Mouse (Mus musculus): ENCODE results near the gene Thada. TPM values are rescaled to one million over a fixed set of nuclear protein-coding genes. Genes with fewer than 3 reads are reported as not detected.
"Not testable (repeated sequence)": the region's sequence is repeated elsewhere in the genome, so short reads cannot be mapped to it uniquely, and the experiment has no call there.

Thada gene
- total RNA-seq, 2 experiments from 2014 or later, result 5.3 to 6.1 TPM

DNA sequence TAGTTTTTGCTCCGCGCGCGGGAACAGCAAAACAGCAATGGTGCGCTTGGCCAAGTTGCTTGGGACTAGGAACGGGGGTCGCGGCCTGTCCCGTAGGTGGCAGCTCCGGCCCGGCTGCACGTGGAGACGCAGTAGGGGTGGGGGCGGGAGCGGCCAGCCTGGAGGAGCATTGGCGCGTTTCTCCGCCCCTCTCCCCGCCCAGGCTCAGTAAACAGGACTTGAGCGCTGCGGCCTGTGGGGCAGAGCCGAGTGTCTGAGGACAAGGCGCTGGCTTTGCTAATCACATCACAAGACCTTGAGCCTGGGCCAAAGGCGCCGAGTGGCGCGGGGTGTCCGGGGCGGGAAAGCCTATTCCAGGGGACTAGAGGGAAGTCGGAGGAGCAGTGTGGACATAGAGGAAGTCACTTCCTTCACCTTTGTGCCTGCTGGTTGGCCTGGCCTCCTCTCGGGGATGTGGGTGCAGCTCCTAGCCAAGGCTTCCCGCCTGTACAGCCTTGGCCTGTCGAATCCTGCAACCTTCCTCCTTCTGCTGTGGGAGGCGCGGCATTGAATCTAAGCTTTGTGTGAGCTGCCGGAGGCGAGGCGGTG is 277.5 kb downstream of the Thada start:
- peak; percentile 93 for DNase-seq (ENCODE audit: low spot score)

GRCm38 (mm10) chr17:84187727-84188373 is 278.2 kb downstream of the Thada start, which contains the start of gene Zfp36l2:
Zfp36l2 (minus strand) TSS chr17:84187947.
- DNase-seq (ENCODE audit: low spot score), result peak; percentile 92

- DNase-seq (ENCODE audit: low spot score), result not testable (repeated sequence)
Measured at GRCm38 (mm10) chr17:84187264-84187663, 278.7 kb downstream of the Thada start.

- peak; percentile 38 for DNase-seq (ENCODE audit: low spot score)
Measured at GRCm38 (mm10) chr17:84186451-84187202, 279.4 kb downstream of the Thada start.

GRCm38 (mm10) chr17:84185581-84186450 is 280.2 kb downstream of the Thada start:
- DNase-seq (ENCODE audit: low spot score), result no peak

- DNase-seq (ENCODE audit: low spot score), result no peak
Measured at GRCm38 (mm10) chr17:84185011-84185411, 281.0 kb downstream of the Thada start.

GRCm38 (mm10) chr17:84183291-84183781 is 282.7 kb downstream of the Thada start:
- DNase-seq (ENCODE audit: low spot score), result peak; percentile 87

DNA sequence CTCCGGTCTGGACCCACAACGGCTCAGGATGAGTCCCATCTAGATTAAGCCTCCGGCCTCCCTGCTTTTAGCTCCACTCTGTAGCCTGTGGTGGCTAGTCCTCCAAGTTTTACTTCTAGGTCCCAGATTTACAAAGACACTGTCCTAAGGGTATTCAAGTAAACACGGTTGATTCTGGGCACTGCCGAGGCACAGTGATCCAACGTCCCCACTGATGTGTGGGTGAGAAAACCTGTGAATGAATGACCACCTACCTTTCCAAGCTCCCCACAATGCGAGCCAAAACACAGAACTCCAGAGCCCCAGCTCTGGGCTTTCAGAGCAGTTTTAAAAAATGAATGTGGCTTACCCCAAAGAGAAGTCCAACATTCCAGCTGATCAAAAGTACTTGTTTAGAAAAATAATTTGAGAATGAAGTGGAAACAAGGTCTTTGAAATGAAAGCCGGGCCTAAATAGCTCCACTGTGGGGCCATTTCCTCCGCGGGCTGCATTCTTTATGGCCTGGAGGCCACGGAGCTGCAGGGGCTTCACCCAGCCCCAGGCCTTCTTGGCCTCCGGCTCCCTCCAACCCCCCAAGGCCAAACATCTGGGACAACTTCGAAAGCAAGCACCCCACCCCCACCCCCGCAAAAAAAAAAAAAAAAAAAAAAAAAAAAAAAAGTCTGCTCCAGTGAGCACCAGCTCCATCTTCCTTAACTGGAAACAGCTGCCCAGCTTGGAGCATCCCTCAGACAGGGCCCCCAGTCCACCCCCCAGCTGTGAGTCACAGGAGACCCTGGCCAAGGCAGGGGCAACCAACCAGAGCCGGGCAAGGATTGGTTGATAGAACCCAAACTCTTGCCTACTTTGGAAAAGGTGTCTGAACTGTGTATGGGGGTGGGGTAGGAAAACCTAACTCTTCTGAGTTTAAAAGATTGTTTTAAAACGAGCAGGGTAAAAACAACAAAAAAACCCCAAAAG is 283.4 kb downstream of the Thada start:
- DNase-seq (ENCODE audit: low spot score), result no peak

DNA sequence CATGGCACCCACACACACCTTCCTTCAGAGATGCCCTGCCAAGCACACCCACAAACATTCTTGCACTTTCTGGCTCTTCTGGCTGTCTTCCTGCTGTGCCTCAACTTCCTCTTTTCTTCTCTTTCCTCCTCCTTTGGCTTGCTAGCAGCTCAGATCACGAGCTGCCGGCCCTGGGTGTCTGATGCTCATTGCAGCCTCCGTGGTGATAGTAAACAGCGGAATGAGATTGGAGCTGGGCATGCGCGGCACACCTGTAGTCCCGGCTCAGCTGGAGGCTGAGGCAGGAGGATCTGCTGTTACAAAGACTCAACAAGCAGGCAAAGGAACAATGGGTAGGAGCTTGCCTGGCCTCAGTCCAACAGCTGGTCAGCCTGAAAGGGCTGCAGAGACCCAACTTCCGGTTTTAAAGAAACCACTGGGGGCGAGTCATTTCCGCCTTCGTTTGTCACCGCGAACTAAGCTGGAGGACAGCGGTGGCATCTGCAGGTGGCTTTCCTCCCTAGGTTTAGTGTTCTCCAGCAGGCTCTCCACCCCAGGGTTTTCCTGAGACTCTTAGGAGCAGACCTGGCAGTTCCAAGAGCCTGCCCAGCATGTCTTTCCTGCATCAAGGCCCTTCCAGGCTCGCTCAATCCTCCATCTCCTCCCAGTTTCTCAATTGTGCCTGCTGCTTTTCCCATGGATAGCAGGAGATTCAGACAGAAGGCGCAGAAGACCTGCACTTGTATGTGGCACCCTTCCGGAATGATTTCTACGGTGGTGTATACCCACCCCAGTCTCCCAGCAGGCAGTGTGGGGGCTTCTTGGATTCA is 284.3 kb downstream of the Thada start:
- DNase-seq (ENCODE audit: low spot score), result no peak

DNA sequence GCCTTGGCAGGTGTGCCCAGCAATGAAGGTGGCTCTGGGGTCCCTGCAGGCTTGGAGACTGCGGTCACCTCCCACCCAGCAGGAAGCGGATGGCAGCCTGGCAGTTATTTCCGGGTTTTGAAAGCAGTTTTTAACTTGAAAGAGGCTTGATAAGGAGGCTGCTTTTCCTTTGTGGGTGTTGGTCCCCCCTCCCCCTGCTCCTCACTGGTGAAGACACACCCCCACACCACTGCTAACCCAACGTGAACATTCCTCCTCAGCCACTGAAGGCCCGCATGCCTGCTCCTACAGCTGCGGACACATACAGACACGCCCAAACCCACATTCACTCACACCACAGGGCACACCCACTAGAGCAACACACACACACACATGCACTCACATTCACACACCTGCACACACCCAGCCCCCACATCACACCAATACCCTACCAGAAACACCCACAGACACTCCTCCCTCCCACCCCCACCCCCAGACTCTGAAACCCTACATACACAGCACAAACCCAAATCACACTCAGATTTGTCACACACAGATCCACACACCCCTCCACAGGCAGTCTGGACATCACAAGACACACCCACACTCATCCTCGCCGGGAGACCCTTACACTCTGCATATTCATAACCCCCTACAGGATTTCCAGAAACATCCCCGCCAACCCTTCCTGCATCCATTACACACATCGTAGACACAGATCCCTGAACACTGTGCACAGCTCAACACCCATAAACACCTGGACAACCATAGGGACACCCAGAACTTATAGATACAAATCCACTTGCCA is 285.1 kb downstream of the Thada start:
- no peak for DNase-seq (ENCODE audit: low spot score)

DNA sequence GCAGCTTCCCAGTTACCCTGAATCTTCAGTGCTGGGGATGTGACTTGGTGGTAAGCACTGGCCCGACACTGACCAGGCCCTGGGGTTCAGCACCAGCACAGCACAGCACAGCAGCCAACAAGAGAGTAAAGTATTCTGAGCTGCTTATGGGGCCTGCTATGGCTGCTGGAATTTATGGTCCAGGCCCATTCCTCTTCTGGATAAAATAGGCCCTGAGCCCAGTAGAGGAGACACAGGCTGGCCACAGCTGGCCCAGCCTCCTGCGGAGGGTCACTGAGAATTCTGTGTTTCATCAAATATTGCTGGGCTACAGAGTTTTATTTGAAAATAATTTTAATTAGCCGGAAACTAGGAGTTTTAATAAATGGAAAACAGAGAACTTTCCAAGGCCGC is 286.0 kb downstream of the Thada start:
- no peak for DNase-seq (ENCODE audit: low spot score)

- DNase-seq (ENCODE audit: low spot score), result no peak
Measured at GRCm38 (mm10) chr17:84179026-84179972, 286.7 kb downstream of the Thada start.

DNA sequence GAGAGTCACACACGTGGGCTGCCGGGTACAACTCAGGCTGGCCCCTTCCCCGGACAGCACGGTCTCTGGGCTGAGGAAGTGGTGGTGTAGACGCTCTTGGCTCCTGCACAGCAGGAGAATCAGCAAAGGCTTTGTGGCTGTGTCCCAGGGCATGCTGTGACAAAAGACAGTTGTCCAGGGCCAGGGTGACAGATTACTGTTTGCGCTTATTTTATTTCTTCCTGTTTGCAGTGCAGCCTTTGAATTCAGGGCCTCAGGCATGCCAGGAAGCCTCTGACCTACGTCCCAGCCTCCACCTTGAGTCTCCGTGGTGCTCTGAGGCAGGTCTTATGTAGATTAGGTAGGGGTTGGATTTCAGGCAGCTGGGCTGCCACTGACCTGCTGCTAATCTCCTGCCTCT is 288.5 kb downstream of the Thada start:
- no peak for DNase-seq (ENCODE audit: low spot score)

- DNase-seq (ENCODE audit: low spot score), result no peak
Measured at GRCm38 (mm10) chr17:84176446-84176845, 289.6 kb downstream of the Thada start.

GRCm38 (mm10) chr17:84175196-84175595 is 290.8 kb downstream of the Thada start:
- no peak for DNase-seq (ENCODE audit: low spot score)

DNA sequence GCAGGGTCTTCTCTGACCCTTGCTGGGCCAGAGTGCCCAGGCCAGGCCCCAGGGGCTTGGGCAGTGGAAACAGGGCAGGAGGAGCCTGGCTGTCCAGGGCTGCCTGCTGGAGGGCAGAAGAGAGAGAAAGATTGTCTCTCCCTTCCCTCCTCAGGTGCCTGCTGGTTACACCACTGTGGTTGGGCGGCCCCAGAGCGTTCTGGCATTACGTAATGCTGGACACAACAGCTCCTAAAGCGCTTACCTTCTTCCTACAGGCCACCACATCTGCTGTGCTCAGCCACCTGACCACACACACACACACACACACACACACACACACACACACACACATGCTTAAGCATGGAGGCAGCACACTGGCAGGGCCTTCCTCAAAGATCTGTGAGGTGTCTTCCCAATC is 298.6 kb downstream of the Thada start:
- DNase-seq (ENCODE audit: low spot score), result no peak

- DNase-seq (ENCODE audit: low spot score), result peak; percentile 0
Measured at GRCm38 (mm10) chr17:84166135-84166860, 299.7 kb downstream of the Thada start.
